Mouse (Mus musculus) left cerebral cortex, postnatal 36 days (tissue): ENCODE data around the gene Sde2. TPM values are rescaled to one million over a fixed set of nuclear protein-coding genes. Genes with fewer than 3 reads are reported as not detected.

ENCODE experiments used
- DNase-seq, 2 experiments: peaks; one replicate each; pipeline ENCODE4 v3.0.0; 2021 to 2022; ENCODE audit warnings: low spot score in 2 of 2, mixed read lengths in 1 of 2
- intact Hi-C: fragments of 180-260 bp; cut with DNase I; formaldehyde crosslinking; loops from one replicate; pipeline ENCODE4 v1.15.1; 2025
- total RNA-seq, 2 experiments: library from RNA; stranded (reverse); gene quantifications; 2 replicates each; pipeline ENCODE4 v1.2.3; 2021

Gene Sde2
- total RNA-seq, 2 experiments from 2014 or later = 20.3 to 21.9 TPM

DNA sequence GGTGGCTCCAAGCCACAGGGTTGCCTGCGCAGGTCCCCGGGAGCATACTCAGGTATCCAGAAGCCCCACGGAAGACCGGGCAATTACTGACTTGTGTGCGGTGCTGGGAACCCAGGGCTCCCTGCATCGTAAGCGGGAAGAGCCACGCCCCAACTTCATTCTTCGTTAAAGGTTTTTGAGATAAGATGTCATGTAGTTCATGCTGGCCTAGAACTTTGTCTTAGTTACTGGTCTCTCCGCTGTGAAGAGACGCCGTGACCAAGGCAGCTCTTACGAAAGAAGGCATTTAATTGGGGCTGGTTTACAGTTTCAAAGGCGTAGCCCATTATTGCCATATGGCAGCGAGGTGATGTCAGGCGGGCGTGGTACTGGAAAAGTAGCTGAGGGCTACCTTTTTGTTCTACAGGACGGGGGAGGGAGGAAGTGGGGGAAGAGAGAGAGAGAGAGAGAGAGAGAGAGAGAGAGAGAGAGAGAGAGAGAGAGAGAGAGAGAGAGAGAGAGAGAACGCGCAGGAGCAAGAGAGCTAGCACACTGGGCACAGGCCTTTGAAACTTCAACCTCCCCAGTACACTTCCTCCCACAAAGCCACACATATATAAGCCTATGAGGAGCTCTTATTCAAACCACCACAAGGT lies 60.8 kb downstream of the Sde2 start:
- DNase-seq = no peak
- intact Hi-C loops = no loop called here

DNA sequence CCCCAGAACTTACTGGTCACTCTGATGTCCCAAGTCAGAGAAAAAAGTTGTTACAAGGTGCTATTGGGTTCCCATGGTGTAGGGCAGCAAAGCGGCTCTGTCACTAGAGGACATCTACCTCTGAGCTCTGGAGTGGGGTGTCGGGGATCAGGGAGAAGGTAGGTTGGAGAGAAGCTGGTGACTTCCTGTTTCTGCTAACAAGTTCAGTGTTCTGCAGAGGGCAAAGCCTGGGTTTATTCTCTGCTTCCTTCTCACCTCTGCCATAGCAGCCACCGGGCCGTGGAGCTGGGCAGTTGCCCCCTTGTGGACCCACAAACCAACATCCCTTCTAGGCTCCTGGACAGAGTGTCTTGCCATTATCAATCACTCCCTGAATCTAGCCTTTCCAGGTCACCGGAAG lies 61.9 kb downstream of the Sde2 start:
- DNase-seq = no peak
- intact Hi-C loops = no loop called here

DNA sequence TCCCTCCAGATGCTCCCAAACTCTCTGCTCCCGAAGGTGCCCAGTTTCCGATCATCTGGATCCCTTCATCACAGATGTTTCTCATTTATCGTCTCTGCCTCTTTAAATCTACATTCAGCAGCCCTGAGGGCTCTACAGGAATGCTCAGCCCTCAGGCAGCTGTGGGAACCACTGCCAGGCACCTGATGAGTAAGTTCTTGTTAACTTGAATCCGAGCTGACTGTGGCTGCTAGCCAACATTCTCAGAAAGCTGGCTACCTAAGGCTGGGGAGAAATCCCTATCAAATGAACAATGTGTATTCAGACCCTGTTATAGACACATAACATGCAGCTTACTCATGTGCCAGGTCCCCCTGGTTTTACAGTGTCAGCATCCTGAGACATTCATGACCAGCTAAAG lies 62.9 kb downstream of the Sde2 start:
- DNase-seq = no peak
- intact Hi-C loops = no loop called here

DNA sequence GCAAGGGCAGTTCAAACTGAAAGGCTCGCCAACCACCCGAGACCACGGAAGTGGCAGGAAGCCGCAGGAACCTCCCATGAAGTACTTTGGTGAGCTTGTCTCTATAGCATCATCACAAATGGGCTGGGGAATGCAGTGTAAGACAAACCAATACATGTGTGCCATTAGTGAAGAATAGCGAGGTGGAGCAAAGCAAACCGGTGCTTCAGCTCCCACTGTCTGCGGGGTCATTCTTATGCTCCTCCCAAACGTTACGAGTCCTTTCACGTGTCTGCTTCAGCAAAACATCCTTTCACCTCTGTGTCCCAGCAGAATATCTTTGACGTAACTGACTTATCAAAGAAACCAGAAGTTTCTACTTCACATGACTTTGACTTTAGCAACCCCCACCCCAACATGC lies 65.5 kb downstream of the Sde2 start:
- intact Hi-C loops = no loop called here
- no peak for DNase-seq

DNA sequence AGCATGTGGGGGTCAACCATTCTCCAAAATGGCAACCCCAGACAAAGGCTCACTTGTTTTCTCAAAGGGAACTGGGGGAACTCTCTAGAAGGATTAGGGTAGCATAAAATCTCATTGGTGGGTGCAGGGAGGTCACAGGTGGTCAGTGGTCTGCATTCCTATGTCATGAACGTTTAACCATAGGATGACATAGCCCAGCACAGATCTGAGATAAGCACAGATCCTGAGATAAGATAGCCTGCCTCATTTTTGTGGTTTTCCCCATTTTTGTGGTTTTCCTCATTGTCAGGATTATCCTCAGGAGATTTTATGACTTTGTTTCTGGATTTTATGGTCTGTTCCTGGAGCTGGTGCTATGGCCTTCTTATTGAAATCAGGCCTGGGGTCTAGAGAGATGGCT lies 66.1 kb downstream of the Sde2 start:
- DNase-seq = no peak
- intact Hi-C loops = no loop called here

Other genes with a start within 250 kb of the Sde2 start
- gene Lin9, start 210.0 kb upstream of the Sde2 start, total RNA-seq = 1 to 10 TPM; 4.2 to 4.5 TPM
- gene Mixl1, start 154.1 kb upstream of the Sde2 start, total RNA-seq = not detected
- 10 to 100 TPM; 30.1 to 35.1 TPM for gene Acbd3, start 125.1 kb upstream of the Sde2 start, total RNA-seq
- gene H3f3a, start 37.2 kb upstream of the Sde2 start, total RNA-seq = 100 to 1,000 TPM; 274 to 285 TPM
- under 1 TPM; 0.69 to 0.77 TPM for gene Lefty2, start 42.0 kb downstream of the Sde2 start, total RNA-seq
- 10 to 100 TPM; 26.0 to 27.3 TPM for gene Pycr2, start 53.2 kb downstream of the Sde2 start, total RNA-seq
- gene Lefty1, start 83.9 kb downstream of the Sde2 start, total RNA-seq = under 1 TPM in 1 of 2 experiments, not detected in 1; 0.20 TPM
- gene Tmem63a, start 91.2 kb downstream of the Sde2 start, total RNA-seq = 10 to 100 TPM; 13.8 to 20.6 TPM
- gene Ephx1, start 169.8 kb downstream of the Sde2 start, total RNA-seq = 10 to 100 TPM; 30.2 to 31.6 TPM
- gene 9130409I23Rik, start 200.1 kb downstream of the Sde2 start, total RNA-seq = not detected